Mouse (Mus musculus) kidney, embryonic 15.5 days (tissue): ENCODE measurements at regions not wholly inside any gene's neighbourhood (a gene's known extent, or its start where the extent isn't known, plus 50 kb on each side); places are given as distances from the start of the nearest gene placed in this dataset.

Experiments used
- ATAC-seq: fragments of 200-750 bp; cut with Nextera tagmentation; replicated peaks from 2 replicates; pipeline ENCODE4 v1.8.0; 2017; ENCODE audit warnings: moderate TSS enrichment; ENCODE audit not compliant: low FRiP score
- H3K27ac ChIP-seq: fragments of 300-500 bp; sonication (generic); 2 replicates; pipeline ENCODE4 v1.5.1; 2015; ENCODE audit warnings: mild to moderate bottlenecking, inconsistent platforms
- H3K27me3 ChIP-seq: fragments of 300-500 bp; sonication (generic); 2 replicates; pipeline ENCODE4 v1.6.1; 2015; ENCODE audit warnings: inconsistent platforms
- H3K36me3 ChIP-seq: fragments of 300-500 bp; sonication (generic); 2 replicates; pipeline ENCODE4 v1.6.1; 2015; ENCODE audit warnings: inconsistent platforms
- H3K4me1 ChIP-seq: fragments of 300-500 bp; sonication (generic); 2 replicates; pipeline ENCODE4 v1.6.1; 2015; ENCODE audit warnings: inconsistent platforms
- H3K4me2 ChIP-seq: fragments of 300-500 bp; sonication (generic); 2 replicates; pipeline ENCODE4 v1.6.1; 2015; ENCODE audit warnings: moderate library complexity, mild to moderate bottlenecking, inconsistent platforms
- H3K4me3 ChIP-seq: fragments of 300-500 bp; sonication (generic); replicated peaks from 2 replicates; pipeline ENCODE4 v1.5.1; 2015; ENCODE audit warnings: mild to moderate bottlenecking, inconsistent platforms
- H3K9ac ChIP-seq: fragments of 300-500 bp; sonication (generic); 2 replicates; pipeline ENCODE4 v1.6.1; 2015; ENCODE audit warnings: mild to moderate bottlenecking, inconsistent platforms
- H3K9me3 ChIP-seq: fragments of 300-500 bp; sonication (generic); replicated peaks from 2 replicates; pipeline ENCODE4 v1.6.1; 2016; ENCODE audit warnings: inconsistent platforms
- WGBS: fragments of 180-500 bp; shearing (Covaris S2); methylation state at CpG from one replicate; pipeline ENCODE4 v1.1.7; 2015; ENCODE audit warnings: mixed read lengths; 5-methylcytosine and 5-hydroxymethylcytosine counted together

GRCm38 (mm10) chr10:9457222-9457621 is 217.8 kb downstream of the Samd5 start:
- no peak overlapping the region for H3K9ac ChIP-seq
- H3K4me1 ChIP-seq = no peaks in the 10 kb centered on the region
- no peak overlapping the region for H3K4me2 ChIP-seq
- 84% methylated on average over 1 of the region's 1 CpGs for WGBS
- no peaks in the 10 kb centered on the region for H3K27me3 ChIP-seq
- ATAC-seq = no peak
- H3K9me3 ChIP-seq = no peaks in the 10 kb centered on the region
- no peak overlapping the region for H3K27ac ChIP-seq
- no peak overlapping the region for H3K4me3 ChIP-seq
- no peaks in the 10 kb centered on the region for H3K36me3 ChIP-seq

- Histone ChIP-seq H3K4me3 (no peak overlapping the region), H3K4me2 (no peak overlapping the region), H3K4me1 (peaks cover 16% of the 10 kb centered on the region), H3K27me3 (no peaks in the 10 kb centered on the region), H3K9me3 (no peaks in the 10 kb centered on the region), H3K9ac (no peak overlapping the region), H3K36me3 (no peaks in the 10 kb centered on the region), H3K27ac (0 out of 2 replicates have a peak overlapping the region, but pooled peaks have one; percentile 3)
- no peak for ATAC-seq
- 53% methylated on average over 4 of the region's 4 CpGs for WGBS
Observed at GRCm38 (mm10) chr10:9439072-9439471, 235.9 kb downstream of the Samd5 start.

GRCm38 (mm10) chr10:9438366-9438765 is 236.6 kb downstream of the Samd5 start:
- Histone ChIP-seq H3K4me3 (no peak overlapping the region), H3K4me1 (peaks cover 16% of the 10 kb centered on the region), H3K27me3 (no peaks in the 10 kb centered on the region), H3K4me2 (no peak overlapping the region), H3K27ac (no peak overlapping the region), H3K36me3 (no peaks in the 10 kb centered on the region), H3K9ac (no peak overlapping the region), H3K9me3 (no peaks in the 10 kb centered on the region)
- 0 out of 2 replicates have a peak, but pooled peaks have one; percentile 46 for ATAC-seq
- WGBS = 21% methylated on average over 4 of the region's 4 CpGs

GRCm38 (mm10) chr10:9429085-9429484 is 245.9 kb downstream of the Samd5 start:
- Histone ChIP-seq H3K9me3 (no peaks in the 10 kb centered on the region), H3K27ac (no peak overlapping the region), H3K4me3 (no peak overlapping the region), H3K36me3 (no peaks in the 10 kb centered on the region), H3K4me2 (no peak overlapping the region), H3K27me3 (no peaks in the 10 kb centered on the region), H3K4me1 (no peaks in the 10 kb centered on the region), H3K9ac (no peak overlapping the region)
- WGBS = 93% methylated on average over 2 of the region's 2 CpGs
- ATAC-seq = no peak

- Histone ChIP-seq H3K27me3 (no peaks in the 10 kb centered on the region), H3K4me2 (no peak overlapping the region), H3K27ac (no peak overlapping the region), H3K36me3 (no peaks in the 10 kb centered on the region), H3K4me1 (no peaks in the 10 kb centered on the region), H3K9ac (no peak overlapping the region), H3K9me3 (no peaks in the 10 kb centered on the region), H3K4me3 (no peak overlapping the region)
- ATAC-seq = no peak
- WGBS = 84% methylated on average over 4 of the region's 4 CpGs
Observed at GRCm38 (mm10) chr10:9420741-9421140, 254.3 kb downstream of the Samd5 start.

- H3K36me3 ChIP-seq = no peaks in the 10 kb centered on the region
- H3K27me3 ChIP-seq = no peaks in the 10 kb centered on the region
- no peaks in the 10 kb centered on the region for H3K4me1 ChIP-seq
- ATAC-seq = no peak
- no peak overlapping the region for H3K9ac ChIP-seq
- H3K4me3 ChIP-seq = no peak overlapping the region
- WGBS = 96% methylated on average over 5 of the region's 5 CpGs
- no peak overlapping the region for H3K4me2 ChIP-seq
- H3K9me3 ChIP-seq = no peaks in the 10 kb centered on the region
- no peak overlapping the region for H3K27ac ChIP-seq
Observed at GRCm38 (mm10) chr10:9416685-9417084, 258.3 kb downstream of the Samd5 start.

- H3K27ac ChIP-seq = no peak overlapping the region
- ATAC-seq = no peak
- no peaks in the 10 kb centered on the region for H3K27me3 ChIP-seq
- H3K4me1 ChIP-seq = 0 out of 2 replicates have a peak, but pooled peaks cover 3% of the 10 kb centered on the region
- whole genome bisulfite sequencing = 77% methylated on average over 4 of the region's 4 CpGs
- no peaks in the 10 kb centered on the region for H3K36me3 ChIP-seq
- H3K4me2 ChIP-seq = no peak overlapping the region
- no peak overlapping the region for H3K9ac ChIP-seq
- H3K9me3 ChIP-seq = no peaks in the 10 kb centered on the region
- no peak overlapping the region for H3K4me3 ChIP-seq
Observed at GRCm38 (mm10) chr10:9406101-9406500, 268.9 kb downstream of the Samd5 start.

GRCm38 (mm10) chr10:9405417-9405816 is 269.6 kb downstream of the Samd5 start:
- no peak overlapping the region for H3K4me2 ChIP-seq
- H3K9me3 ChIP-seq = no peaks in the 10 kb centered on the region
- H3K36me3 ChIP-seq = no peaks in the 10 kb centered on the region
- 0 out of 2 replicates have a peak, but pooled peaks cover 3% of the 10 kb centered on the region for H3K4me1 ChIP-seq
- WGBS = 74% methylated on average over 2 of the region's 2 CpGs
- H3K9ac ChIP-seq = no peak overlapping the region
- H3K27ac ChIP-seq = no peak overlapping the region
- H3K27me3 ChIP-seq = no peaks in the 10 kb centered on the region
- peak; percentile 82 for ATAC-seq
- no peak overlapping the region for H3K4me3 ChIP-seq

GRCm38 (mm10) chr10:9404963-9405362 is 270.0 kb downstream of the Samd5 start:
- peak; percentile 55; the same call in 1 of the 2 replicates for ATAC-seq
- Histone ChIP-seq H3K36me3 (no peaks in the 10 kb centered on the region), H3K4me3 (no peak overlapping the region), H3K27me3 (no peaks in the 10 kb centered on the region), H3K27ac (no peak overlapping the region), H3K4me2 (no peak overlapping the region), H3K9ac (no peak overlapping the region), H3K9me3 (no peaks in the 10 kb centered on the region), H3K4me1 (0 out of 2 replicates have a peak, but pooled peaks cover 3% of the 10 kb centered on the region)
- WGBS = 44% methylated on average over 6 of the region's 6 CpGs

GRCm38 (mm10) chr10:9400911-9401617 is 273.9 kb downstream of the Samd5 start:
- Histone ChIP-seq H3K36me3 (no peaks in the 10 kb centered on the region), H3K4me2 (no peak overlapping the region), H3K9me3 (no peaks in the 10 kb centered on the region), H3K27ac (no peak overlapping the region), H3K4me3 (no peak overlapping the region), H3K9ac (no peak overlapping the region), H3K4me1 (no peaks in the 10 kb centered on the region), H3K27me3 (no peaks in the 10 kb centered on the region; the same call in 1 of the 2 replicates)
- ATAC-seq = no peak
- 93% methylated on average over 15 of the region's 15 CpGs for WGBS

GRCm38 (mm10) chr10:9377440-9378101 is 297.4 kb downstream of the Samd5 start:
- no peak overlapping the region for H3K9ac ChIP-seq
- H3K4me1 ChIP-seq = peaks cover 3% of the 10 kb centered on the region; the same call in 1 of the 2 replicates
- H3K27me3 ChIP-seq = no peaks in the 10 kb centered on the region
- H3K4me2 ChIP-seq = no peak overlapping the region
- WGBS = 57% methylated on average over 7 of the region's 7 CpGs
- no peak overlapping the region for H3K4me3 ChIP-seq
- no peaks in the 10 kb centered on the region for H3K36me3 ChIP-seq
- no peaks in the 10 kb centered on the region for H3K9me3 ChIP-seq
- ATAC-seq = no peak
- no peak overlapping the region for H3K27ac ChIP-seq

- Histone ChIP-seq H3K36me3 (no peaks in the 10 kb centered on the region), H3K9me3 (no peaks in the 10 kb centered on the region), H3K4me2 (no peak overlapping the region), H3K4me1 (no peaks in the 10 kb centered on the region), H3K27ac (no peak overlapping the region), H3K4me3 (no peak overlapping the region), H3K27me3 (no peaks in the 10 kb centered on the region), H3K9ac (no peak overlapping the region)
- no peak for ATAC-seq
- 62% methylated on average over 1 of the region's 1 CpGs for WGBS
Observed at GRCm38 (mm10) chr10:9362306-9362865, 312.6 kb downstream of the Samd5 start.
